Mouse (Mus musculus) MN1 (cell line): ENCODE measurements around the gene Slc12a1.

Experiments used
- DNase-seq: peaks from one replicate; pipeline ENCODE4 v3.0.0-alpha.2; 2016; ENCODE audit warnings: low spot score

Gene Slc12a1

DNA sequence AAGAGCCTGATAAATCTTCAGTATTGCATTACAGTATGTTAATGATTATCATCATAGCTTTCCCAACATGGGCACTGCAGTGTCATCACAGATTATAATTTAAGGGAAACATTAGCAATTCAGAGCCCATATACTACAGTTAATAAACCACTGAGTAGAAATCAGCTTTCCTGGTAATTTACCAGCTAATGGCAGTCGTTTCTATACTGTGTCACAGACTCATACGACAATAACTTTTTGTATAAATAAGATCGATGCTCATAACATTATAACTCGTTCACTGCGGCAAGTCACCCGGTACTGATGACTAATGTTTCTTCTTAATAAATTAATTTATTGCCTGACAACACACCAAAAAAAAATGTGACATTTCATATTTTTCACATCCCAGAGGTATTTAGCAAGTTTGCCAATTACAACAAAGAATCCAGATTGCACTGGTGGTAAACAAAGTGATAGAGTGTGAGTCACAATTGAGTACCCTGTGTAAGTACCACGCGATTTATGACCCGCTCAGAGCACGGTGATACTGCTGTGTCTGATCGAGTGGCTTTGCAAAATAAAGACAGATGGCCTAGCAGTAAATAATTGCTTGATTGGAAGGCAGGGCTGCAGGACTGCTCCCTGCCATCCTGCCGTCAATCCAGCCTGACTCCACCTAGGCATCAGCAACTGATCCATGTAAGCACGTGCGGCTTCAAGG is 56.7 kb downstream of the Slc12a1 start:
- peak; percentile 38 for DNase-seq

DNA sequence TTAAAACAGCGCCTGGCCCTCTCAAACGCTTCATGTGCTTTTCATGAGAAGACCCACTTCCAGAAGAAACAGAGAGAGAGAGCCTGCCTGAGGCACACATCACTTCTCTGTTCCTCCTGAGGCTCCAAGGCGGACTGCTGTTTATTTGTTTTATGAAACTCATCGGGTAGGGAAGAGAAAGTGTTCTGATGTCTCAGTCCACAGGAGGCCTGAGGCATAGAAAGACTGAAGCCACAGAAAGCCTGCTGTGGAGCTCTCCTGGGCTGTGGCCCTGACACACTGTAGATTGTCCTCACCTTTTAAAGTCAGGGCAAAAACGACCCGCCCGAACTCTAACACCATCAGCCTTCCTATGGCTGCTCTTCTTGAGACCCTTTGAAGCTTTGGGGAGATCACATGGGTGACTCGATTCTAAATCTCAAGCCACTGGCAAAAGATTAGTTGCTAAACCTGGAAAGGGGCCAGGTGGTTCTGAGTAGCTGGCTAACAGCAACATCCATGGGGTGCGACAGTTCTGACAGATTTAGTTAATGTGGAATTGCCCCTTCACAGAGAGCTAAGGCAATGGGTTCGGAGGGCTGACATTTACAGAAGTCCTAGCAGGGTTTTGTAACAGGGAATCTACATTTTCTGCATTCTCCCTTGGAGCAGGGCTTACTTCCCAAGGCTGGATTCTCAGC is 59.7 kb downstream of the Slc12a1 start:
- DNase-seq = no peak

DNA sequence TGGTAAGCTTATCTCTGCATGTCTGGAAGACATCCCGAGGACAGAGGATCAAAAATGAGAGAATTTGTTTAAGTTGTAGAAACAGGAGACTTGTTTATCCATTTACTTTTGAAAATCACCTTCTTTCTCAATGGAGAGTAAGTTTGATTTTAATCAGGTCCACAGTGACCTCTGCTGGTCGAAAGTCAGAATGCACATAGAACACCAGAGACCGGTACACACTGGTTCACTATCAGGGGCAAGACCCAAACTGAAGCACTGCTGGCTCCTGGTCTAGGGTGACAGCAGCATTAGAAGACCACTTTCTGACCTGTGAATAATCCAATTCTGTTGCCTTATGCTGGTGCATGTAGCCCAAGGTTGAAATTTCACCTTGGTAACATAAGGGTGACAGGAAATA is 62.3 kb downstream of the Slc12a1 start:
- DNase-seq = peak; percentile 77

DNA sequence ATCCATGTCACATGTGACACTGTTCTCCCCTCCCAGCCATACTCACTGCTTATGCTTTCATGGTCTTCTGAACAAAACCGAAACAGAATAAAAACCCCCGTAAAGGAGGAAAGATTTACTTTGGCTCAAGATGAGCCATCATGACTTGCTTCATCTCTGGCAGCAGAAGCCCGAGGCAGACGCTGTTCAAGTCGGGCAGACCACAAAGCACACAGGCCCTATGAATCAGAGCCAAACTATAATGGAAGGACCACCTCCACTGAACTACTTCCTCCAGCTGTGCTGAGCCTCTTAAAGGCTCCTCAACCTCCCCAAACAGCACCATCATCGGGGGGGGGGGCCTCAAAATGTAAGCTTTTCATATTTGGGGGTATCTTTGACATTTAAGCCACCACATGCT is 65.0 kb downstream of the Slc12a1 start:
- DNase-seq = no peak

DNA sequence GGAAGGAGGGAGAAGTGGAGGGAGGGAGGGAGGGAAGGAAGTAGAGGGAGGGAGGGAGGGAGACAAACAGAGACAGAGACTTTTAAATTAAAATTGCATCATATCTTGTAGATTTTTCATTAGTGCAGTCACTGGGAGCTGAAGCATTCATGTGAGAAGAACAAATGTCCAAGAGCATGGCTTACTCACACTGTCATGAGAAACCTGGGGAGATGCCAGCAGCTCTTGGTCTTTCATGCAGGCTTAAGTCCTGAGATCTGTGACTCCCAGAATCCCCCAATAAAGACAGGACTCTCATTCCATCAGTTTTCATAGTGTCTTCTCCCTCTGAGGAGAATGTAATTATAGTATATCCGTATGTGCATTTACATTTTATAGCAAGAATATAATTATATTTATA is 66.3 kb downstream of the Slc12a1 start:
- no peak for DNase-seq

DNA sequence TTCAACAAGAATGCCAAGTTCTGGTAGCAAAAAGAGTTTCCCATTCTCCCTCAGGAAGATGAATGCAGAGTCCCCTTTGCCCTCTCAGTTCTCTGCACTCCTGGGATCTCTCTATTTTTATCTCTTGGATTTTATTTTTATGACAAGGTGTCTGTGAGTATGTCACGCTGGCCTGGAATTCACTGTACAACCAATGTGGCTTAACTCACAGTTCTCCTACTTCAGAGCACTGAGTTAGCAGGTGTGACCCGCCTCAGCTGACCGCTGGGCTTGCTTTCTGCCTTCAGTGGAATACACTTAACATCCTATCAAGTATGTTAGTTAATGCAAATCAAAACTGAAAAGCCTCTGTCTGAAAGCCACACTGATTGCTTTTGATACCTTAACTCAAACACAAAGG is 67.0 kb downstream of the Slc12a1 start:
- no peak for DNase-seq

DNA sequence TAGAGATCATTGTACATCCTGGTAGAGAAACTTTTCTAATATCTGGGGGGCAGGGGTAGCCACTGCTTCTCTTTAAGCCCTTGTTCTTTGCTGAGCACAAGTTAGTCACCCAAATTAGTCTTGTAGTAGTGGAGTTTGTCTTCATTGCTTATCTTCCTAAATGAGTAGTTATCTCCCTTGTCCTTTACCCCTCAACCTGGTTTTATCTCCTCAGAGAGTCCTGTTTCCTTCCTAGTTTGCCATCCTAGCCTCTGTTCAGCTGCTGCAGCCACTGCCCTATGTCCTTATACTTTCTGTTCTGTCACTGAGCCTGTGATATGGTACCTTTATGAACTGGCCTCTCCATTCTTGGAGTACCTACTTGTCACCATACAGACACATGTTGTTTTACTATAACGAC is 69.4 kb downstream of the Slc12a1 start:
- DNase-seq = no peak

DNA sequence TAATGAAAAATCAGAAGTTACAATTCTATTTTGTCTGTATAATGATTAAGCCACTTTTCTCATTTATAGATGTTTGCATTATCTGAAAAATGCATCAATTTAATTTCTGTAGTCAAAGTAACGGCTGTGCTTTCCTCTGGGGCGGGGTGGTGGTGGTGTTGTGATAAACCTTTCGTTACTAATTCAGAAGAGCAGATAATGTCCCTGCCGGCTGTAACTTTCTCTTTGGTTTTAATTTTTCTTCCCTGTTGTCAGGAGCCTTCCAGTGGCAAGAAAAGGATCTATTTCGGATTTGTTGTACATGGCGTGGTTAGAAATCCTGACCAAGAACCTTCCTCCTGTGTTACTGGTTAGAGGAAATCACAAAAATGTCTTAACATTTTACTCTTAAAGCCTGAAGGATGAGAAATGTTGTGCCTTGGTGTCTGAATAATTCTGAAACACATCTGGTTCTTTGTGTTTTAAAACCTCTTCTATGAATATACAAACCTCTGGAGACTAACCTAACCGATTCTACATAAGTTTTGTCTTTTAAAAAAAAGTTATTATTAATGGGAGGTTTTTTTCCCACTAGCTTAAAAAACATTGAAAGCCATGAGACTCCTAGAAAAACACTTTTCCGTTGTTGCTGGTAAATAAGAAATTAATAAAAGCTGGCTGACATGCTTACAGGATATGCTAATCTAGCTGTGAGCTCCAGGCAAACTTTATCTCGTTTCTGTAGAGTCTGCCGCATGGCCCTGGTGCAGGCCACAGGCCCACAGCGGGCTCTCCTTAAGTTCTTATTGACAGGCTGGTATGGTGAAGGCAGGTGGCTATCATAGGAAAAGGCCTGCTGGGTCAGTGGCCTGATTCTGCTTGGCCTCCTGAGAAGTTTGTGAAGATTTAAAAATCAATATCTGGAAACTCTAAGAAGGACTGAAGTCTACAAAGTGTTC is 76.4 kb downstream of the Slc12a1 start:
- no peak for DNase-seq

DNA sequence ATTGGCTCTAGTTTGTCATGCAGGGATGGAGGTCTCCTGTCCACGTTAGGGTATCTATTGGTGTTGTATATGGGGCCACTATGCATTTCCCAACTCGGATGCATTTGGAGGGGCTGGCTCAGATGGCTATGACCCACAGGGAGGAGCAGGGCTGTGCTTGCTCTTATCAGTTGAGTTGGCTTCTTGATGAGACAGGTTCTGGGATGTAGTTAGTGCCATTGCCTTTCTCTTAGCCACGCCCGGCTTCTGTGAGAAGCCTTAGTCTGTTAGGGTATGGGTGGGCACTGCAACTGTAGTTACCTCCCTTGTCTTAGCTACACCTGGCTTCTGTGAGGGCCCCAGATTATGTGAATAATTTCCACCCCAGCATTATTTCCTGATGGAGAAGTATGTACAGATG is 79.9 kb downstream of the Slc12a1 start:
- no peak for DNase-seq

DNA sequence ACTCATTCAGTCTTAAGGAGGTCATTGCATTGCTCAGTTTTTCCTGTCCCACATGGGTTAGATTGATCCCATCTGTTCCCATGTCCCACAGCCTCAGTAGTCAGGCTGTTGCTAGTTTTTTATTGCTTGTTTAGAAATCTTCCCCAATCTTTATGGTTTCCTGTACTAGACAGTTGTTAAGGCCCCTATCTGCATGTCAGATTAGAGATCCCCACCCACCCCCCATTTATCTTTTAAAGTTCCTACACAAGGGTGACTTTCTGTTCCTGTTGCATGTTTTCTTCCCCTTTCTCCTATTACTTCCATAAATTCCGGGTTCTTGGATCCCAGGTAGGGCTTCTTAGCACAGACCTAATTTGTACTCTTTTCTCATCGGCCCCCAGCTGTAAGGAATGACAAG is 81.2 kb downstream of the Slc12a1 start:
- no peak for DNase-seq

DNA sequence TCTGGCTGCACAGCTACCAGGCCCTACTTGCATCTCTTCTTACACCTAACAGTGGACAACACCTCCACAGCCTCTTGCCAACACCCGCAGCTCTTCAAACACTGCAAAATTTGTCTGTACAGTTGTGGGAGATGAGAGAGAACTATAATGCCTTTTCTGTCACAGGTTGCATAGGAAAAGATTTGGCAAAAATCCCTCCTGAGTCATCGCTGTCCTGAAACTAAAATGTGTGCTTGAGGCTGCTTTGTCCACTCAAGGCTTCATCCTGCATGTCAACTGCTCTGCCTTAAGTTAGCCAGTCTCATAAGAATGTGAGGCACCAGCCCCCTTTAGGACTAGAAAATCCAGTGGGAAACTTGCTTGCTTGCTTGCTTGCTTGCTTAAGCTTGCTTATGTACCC is 81.7 kb downstream of the Slc12a1 start:
- DNase-seq = no peak

DNA sequence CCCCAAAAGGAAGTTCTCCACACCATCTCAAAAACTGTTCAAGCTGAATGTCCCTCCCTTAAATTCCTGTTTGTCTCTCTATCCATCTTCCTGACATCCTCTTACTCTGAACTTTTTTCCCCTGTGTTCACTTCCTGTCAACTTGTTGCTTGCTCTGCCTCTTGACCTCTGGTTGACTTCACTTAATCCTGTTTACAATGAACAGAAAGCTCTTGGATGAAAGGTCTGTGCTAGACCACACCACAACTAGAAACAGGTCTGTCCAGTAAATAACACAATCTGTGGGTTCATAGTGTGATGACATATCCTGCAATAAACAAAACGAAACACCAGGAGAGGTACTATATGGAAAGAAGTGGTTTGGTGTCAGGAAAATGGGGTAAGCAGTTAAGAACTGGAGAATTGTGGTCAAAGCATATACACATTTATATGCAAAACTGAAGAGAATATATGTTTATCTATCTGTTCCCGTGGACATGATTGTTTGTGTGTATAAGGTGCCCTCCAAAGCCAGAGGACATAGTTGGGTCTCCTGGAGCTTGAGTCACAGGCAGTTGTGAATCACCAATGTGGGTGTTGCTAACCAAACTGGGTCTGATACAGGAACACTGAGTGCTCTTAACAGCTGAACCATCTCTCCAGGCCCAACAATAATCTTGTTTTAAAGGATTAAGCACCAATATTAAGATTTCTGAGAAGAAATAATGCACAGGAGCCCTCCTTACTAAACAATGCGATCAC is 93.4 kb downstream of the Slc12a1 start:
- no peak for DNase-seq

DNA sequence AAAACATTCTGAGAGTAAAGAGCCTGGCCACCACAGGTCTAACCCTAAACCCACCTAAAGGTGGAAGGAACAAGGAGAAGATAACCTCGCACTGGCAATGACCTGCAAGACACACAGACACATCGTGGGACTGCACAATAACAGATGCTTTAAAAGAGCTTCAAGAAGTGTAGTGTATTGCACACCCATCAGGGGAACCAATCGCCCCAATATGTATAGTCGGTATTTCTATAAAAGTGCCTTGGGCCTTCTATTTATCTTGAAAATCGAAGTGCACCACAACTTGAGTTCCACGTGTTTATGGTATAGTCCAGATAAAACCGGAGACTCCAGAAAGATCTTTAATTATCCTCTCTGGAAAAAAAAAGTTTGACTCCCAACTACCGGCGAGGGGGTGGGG is 94.4 kb downstream of the Slc12a1 start:
- DNase-seq = no peak

DNA sequence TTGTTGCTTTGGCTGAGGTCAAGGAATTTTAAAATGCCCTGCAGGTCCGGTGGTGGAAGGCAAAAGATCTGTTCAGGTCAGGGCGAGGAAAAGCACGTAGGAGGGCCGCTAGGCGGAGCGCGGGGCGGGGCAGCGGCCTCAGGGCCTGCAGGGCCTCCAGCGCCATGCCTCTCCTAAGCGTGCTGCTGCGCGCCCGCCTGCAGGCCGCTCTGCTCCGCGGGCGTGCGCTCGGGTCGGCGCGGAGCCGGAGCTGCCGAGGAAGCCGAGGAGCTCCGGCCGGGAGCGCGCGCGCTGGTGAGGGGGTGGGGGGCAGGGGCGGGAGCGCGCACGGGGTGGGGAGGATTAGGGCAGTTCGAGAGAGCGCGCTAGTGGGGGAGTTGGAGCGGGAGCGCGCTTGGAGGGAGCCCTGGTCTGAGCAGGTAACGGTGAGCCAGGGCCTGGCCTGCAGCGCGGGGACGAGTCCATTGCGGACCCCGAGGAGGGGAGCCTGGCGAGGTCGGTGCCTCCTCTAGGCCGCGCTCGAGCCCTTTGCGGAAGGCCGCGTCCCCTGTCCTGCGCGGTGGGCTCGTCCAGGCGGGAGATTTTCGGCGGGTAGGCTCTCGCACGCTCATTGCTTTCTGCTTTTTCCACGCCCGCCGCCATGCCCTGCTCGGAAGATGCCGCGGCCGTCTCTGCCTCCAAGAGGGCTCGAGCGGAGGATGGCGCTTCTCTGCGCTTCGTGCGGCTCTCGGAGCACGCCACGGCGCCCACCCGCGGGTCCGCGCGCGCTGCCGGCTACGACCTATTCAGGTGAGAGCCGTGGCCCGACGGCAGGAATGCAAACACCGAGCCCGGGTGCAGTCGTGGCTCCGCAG is 95.0 kb downstream of the Slc12a1 start, which contains the start of gene Dut:
Gene Dut, plus strand, starts transcription at position 83 of the 854 bp plus-strand sequence.
- DNase-seq = peak; percentile 96

DNA sequence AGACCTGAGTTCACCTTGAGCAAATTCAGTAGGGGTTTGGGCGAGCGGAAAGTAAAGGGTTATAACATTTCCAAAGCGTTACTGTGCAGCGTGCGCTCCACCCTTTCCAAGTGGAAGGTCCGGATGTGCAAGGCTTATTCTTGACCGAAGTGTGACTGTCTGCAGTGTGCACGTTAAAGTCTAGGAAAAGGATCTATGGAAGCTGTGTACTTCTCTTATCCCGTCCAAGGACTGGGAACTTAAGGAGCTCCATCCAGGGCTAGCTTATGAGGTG is 95.6 kb downstream of the Slc12a1 start:
- DNase-seq = peak; percentile 41

DNA sequence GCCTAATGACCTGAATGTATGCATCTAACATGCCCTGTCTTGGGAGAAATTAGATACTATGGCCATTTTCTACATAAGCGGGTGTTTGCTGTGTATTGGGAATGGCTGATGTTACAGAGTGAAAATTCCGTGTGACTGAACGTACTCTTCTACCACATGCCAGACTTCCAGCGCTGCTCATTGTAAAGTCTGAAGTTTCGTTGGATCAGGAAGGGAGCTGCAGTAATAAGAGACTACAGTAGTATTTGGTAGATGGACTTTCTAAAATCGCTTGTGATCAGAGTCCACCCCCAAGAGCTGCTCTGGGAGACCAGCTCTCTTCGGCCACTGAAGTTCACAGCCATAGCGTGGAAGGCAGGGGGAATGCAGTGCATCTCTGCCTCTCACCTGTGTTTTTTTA is 96.0 kb downstream of the Slc12a1 start:
- DNase-seq = no peak

DNA sequence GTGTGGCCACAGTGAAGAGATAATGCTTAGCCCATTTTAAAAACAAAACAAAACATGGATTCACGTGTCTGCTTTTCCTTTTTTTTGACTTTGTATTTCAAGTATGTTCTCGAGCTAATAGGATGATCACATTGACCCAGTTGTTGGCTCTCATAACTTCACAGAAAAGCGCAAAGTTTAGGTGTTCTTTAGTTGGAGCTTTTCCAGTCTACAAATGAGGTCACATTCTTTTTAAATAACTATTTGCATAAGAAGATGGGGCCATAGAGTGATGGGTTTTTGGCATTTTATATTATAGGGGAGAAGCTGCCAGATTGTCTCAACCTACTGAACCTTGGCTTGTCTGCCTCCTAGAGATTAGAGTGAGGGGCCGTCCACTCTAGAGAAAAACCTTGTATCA is 97.0 kb downstream of the Slc12a1 start:
- DNase-seq = no peak

DNA sequence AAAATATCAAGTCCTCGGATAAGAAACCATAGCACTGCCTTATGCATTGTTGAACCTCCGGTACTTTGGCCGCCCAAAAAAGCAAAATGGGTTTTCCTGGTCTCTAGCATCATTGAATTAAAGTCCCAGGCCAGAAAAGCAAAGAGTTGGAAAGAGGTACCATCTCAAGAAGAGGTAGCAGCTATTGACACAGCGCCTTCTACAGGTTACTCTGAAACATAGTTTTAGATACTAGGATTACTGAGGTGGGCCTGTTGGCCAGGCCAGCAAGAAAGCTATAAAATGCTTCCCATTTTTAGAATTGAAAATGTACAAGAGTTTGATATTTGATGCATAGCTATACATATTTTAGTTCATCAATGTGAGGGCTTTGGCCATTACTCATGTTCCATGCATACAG is 97.6 kb downstream of the Slc12a1 start:
- no peak for DNase-seq

DNA sequence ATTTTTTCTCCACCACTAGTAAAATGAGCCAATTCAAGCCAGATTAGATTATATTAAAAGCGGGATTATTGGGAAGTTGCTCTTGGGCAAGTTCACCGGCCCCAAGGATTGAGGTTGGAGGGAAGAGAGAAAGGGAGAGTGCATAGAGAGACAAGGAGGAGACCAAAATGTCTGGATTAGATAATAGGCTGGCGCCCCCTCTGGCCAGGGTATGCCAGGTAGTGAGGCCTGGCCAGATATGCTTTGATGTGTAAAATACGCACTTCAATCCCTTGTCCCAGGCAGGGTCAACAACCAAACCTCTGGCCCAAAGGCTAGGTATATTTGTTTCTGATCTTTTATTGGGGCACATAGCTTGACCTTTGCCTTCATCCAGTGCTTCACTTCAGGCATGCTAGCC is 99.5 kb downstream of the Slc12a1 start:
- no peak for DNase-seq

DNA sequence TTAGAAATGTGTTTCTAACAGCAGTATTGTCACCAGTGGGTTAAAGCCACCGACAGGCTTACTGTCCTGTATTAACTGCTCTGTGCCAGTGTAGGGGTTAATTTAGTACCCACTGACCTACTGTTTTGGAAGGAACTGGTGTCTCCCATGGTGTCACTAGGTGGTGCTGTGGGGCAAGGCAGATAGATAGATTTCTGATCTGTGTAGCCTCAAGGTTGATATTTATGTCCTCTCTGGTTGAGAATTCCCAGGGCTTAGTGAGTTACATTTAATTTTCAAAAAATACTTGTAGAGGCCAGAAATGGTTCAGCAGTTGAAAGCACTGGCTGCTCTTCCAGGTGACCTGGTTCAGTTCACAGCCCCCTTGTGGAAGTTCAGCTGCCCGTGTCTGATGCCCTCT is 100.0 kb downstream of the Slc12a1 start:
- peak; percentile 49 for DNase-seq

DNA sequence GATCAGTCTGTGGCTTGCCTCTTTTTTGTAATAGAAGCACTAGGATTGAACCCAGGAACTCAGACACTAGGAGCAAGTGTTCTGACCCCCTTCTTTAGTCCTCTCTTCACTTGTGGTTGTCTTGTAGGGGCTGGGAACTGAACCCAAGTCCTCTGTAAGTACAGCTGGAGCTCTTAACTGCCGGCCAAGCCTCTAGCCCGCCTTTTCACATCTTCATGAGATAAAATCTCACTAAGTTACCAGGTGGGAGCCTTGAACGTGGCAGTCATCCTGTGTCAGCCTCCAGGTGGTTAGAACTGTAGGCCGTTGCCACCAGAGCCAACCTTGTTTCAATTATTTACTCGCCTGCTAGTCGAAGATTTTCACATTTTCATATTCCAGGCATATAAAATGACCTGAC is 101.4 kb downstream of the Slc12a1 start:
- DNase-seq = no peak
